Mouse (Mus musculus) limb, embryonic 11.5 days (tissue): Measurements from ENCODE around the gene Gale. TPM values are rescaled to one million over a fixed set of nuclear protein-coding genes. Genes with fewer than 3 reads are reported as not detected.
A peak's percentile ranks its signal among the peaks of the same experiment; 100 is the strongest.

ENCODE experiments used
- ATAC-seq: fragments of 200-750 bp; cut with Nextera tagmentation; 2 replicates; pipeline ENCODE4 v1.8.0; 2017; ENCODE audit warnings: low read depth; ENCODE audit not compliant: insufficient number of reproducible peaks, low FRiP score, low TSS enrichment
- DNase-seq: peaks from one replicate; pipeline ENCODE4 v3.0.0-alpha.2; 2015; ENCODE audit warnings: low spot score
- H3K27ac ChIP-seq: fragments of 300-500 bp; sonication (generic); replicated peaks from 2 replicates; pipeline ENCODE4 v1.5.1; 2014; ENCODE audit warnings: low read depth, mild to moderate bottlenecking, low read length
- H3K27me3 ChIP-seq: fragments of 300-500 bp; sonication (generic); 2 replicates; pipeline ENCODE4 v1.6.1; 2014; ENCODE audit warnings: mild to moderate bottlenecking, low read length, mixed read lengths; ENCODE audit not compliant: control insufficient read depth, insufficient read depth
- H3K36me3 ChIP-seq: fragments of 300-500 bp; sonication (generic); 2 replicates; pipeline ENCODE4 v1.6.1; 2014; ENCODE audit warnings: mild to moderate bottlenecking, low read length, moderate library complexity, mixed read lengths; ENCODE audit not compliant: control insufficient read depth, insufficient read depth
- H3K4me1 ChIP-seq: fragments of 300-500 bp; sonication (generic); 2 replicates; pipeline ENCODE4 v1.6.1; 2014; ENCODE audit warnings: low read length, mixed read lengths; ENCODE audit not compliant: control insufficient read depth, insufficient read depth
- H3K4me2 ChIP-seq: fragments of 300-500 bp; sonication (generic); 2 replicates; pipeline ENCODE4 v1.6.1; 2014; ENCODE audit warnings: low read depth, mild to moderate bottlenecking, moderate library complexity; ENCODE audit not compliant: severe bottlenecking
- H3K4me3 ChIP-seq: fragments of 300-500 bp; sonication (generic); 2 replicates; pipeline ENCODE4 v1.5.1; 2014; ENCODE audit warnings: low read depth, low read length
- H3K9ac ChIP-seq: fragments of 300-500 bp; sonication (generic); 2 replicates; pipeline ENCODE4 v1.6.1; 2014; ENCODE audit warnings: mild to moderate bottlenecking, low read length
- H3K9me3 ChIP-seq: fragments of 300-500 bp; sonication (generic); 2 replicates; pipeline ENCODE4 v1.6.1; 2016; ENCODE audit warnings: low read length; ENCODE audit not compliant: control insufficient read depth
- WGBS: fragments of 180-500 bp; shearing (Covaris S2); extraction: QIAGEN DNeasy Blood & Tissue Kit; methylation state at CpG from one replicate; pipeline ENCODE4 v1.1.7; 2014; 5-methylcytosine and 5-hydroxymethylcytosine counted together
- polyA plus RNA-seq: library from polyadenylated mRNA; unstranded; fragments of >200 nt; fragmentation: Nextera tagmentation; extraction: Ambion mirVana; gene quantifications from 2 replicates; pipeline ENCODE4 v1.2.1, GENCODE M21; 2014

Gene Gale
- polyA plus RNA-seq, 1 experiment from 2014 or later: 28.8 TPM

GRCm38 (mm10) chr4:135987714-135988113, 24.2 kb downstream of the Gale start:
- WGBS: 75% methylated on average over 9 of the region's 9 CpGs
- H3K4me3 ChIP-seq: peak overlapping the region; percentile 98
- no peaks in the 10 kb centered on the region for H3K27me3 ChIP-seq
- ATAC-seq (no peak), DNase-seq (no peak)
- H3K9me3 ChIP-seq: no peaks in the 10 kb centered on the region; the same call in 1 of the 2 replicates
- H3K9ac ChIP-seq: no peak overlapping the region
- H3K4me1 ChIP-seq: peaks cover 10% of the 10 kb centered on the region
- peaks cover 10% of the 10 kb centered on the region for H3K36me3 ChIP-seq
- H3K4me2 ChIP-seq: peak overlapping the region; percentile 84
- H3K27ac ChIP-seq: peak overlapping the region; percentile 53; the same call in 1 of the 2 replicates

GRCm38 (mm10) chr4:135993941-135994340, 30.4 kb downstream of the Gale start:
- Histone ChIP-seq H3K9me3 (no peaks in the 10 kb centered on the region; the same call in 1 of the 2 replicates), H3K4me2 (no peak overlapping the region), H3K9ac (no peak overlapping the region), H3K27me3 (no peaks in the 10 kb centered on the region), H3K36me3 (no peaks in the 10 kb centered on the region), H3K27ac (no peak overlapping the region), H3K4me1 (no peaks in the 10 kb centered on the region), H3K4me3 (no peak overlapping the region)
- DNase-seq: no peak
- ATAC-seq: no peak
- WGBS: 97% methylated on average over 6 of the region's 6 CpGs

DNA sequence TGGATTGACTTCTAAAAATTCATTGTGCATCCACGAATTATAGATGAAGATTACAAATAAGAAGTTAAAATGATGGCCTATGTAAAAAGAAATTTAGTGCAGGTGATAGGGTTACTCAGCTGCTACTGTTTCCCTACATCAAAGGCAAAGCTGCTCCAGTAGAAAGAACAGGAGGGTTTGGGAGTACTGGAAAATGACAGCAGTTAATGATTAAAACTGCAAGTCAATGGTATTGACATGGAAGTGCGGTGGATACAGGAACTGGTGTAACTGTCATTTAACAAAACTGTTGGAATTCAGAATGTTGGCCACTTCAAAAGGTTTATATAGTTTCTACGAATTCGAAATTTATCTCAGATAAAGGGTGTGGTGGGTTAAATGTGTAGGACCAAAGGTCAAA, 31.6 kb downstream of the Gale start:
- Histone ChIP-seq H3K4me3 (no peak overlapping the region), H3K4me1 (no peaks in the 10 kb centered on the region), H3K27me3 (no peaks in the 10 kb centered on the region), H3K4me2 (no peak overlapping the region), H3K9me3 (no peaks in the 10 kb centered on the region; the same call in 1 of the 2 replicates), H3K27ac (no peak overlapping the region), H3K36me3 (no peaks in the 10 kb centered on the region), H3K9ac (no peak overlapping the region)
- 87% methylated on average over 4 of the region's 4 CpGs for WGBS
- ATAC-seq: no peak
- DNase-seq: no peak

DNA sequence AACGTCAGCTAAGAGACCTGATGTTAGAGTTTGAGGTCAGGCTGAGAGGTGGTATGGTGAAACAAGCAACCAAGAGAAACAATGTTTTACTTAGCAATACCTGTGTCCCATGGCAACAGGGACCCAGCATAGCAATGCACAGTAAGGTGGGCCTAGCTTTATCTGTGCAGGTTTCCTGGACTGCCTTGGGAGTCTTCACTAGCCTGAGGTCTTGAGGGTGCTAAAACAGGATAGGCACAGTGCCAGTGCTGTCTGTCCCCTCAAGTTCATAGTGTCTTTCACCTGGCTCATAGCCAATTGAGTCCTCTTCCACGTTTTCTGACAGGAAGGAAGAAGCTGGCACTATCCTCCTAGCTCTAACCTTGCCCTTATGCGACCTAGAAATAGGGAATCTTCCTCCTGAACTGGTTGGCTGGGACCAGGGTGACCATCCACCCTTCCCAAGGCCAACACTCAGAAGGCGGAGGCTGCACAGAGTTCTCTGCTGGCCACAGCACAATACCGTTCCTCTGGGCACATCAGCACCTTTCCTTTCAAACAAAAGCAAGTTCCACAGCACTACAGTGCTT, 40.7 kb downstream of the Gale start:
- Histone ChIP-seq H3K36me3 (peaks cover 35% of the 10 kb centered on the region), H3K4me2 (no peak overlapping the region), H3K9me3 (no peaks in the 10 kb centered on the region), H3K27ac (no peak overlapping the region), H3K4me1 (no peaks in the 10 kb centered on the region), H3K4me3 (no peak overlapping the region), H3K9ac (no peak overlapping the region), H3K27me3 (no peaks in the 10 kb centered on the region)
- no peak for DNase-seq
- ATAC-seq: no peak
- 89% methylated on average over 5 of the region's 5 CpGs for WGBS

DNA sequence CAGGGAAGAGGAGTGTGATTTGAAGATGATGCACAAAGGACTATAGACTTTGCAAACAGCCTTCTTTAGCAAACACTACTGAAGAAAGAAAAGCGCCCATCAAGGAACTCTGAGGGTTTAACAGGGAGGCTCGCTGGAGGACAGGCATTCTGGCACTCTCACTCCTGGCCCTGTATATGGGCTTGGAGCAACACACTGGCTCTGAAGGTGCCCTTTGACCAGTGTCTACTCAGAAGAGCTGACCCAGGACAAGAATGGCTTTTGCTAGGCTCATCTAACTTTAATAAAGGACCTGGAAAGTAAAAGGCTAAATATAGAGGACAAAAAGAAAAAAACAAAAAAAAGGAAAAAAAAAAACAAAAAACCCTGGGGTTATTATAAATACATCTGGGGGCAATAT, 41.4 kb downstream of the Gale start:
- Histone ChIP-seq H3K36me3 (peaks cover 36% of the 10 kb centered on the region), H3K9me3 (no peaks in the 10 kb centered on the region), H3K27me3 (no peaks in the 10 kb centered on the region), H3K9ac (no peak overlapping the region), H3K4me3 (no peak overlapping the region), H3K4me1 (no peaks in the 10 kb centered on the region), H3K4me2 (no peak overlapping the region), H3K27ac (no peak overlapping the region)
- ATAC-seq (no peak), DNase-seq (no peak)
- 87% methylated on average over 2 of the region's 2 CpGs for WGBS

DNA sequence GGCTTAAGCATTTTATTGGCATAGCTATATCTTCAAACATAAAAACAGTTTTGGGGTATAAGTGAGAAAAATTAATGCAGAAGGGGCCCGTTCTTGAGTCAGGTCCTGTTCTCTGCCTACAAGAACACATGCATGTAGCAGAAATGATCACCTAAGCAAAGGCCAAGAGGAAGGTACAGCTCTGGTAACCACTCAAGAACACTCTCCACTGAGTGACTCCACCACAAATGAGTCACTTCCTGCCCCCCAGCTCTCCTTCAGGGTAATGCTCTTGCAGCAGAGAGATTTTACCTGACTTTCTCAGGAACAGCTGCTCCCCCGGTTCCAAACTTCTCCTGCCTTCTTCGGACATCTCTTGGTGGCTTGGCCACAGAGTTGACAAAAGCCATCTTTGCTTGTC, 43.3 kb downstream of the Gale start:
- no peak for DNase-seq
- Histone ChIP-seq H3K27me3 (no peaks in the 10 kb centered on the region), H3K9ac (no peak overlapping the region), H3K4me2 (no peak overlapping the region), H3K9me3 (no peaks in the 10 kb centered on the region), H3K27ac (no peak overlapping the region), H3K4me3 (no peak overlapping the region), H3K36me3 (peaks cover 42% of the 10 kb centered on the region), H3K4me1 (no peaks in the 10 kb centered on the region)
- ATAC-seq: no peak
- WGBS: 97% methylated on average over 3 of the region's 3 CpGs

GRCm38 (mm10) chr4:136008782-136009447, 45.4 kb downstream of the Gale start:
- no peak for ATAC-seq
- 96% methylated on average over 8 of the region's 8 CpGs for WGBS

GRCm38 (mm10) chr4:136010586-136010985, 47.1 kb downstream of the Gale start:
- no peak overlapping the region for H3K27ac ChIP-seq
- H3K4me2 ChIP-seq: no peak overlapping the region
- no peak overlapping the region for H3K9ac ChIP-seq
- no peaks in the 10 kb centered on the region for H3K27me3 ChIP-seq
- peaks cover 35% of the 10 kb centered on the region for H3K36me3 ChIP-seq
- no peak for DNase-seq
- no peak overlapping the region for H3K4me3 ChIP-seq
- ATAC-seq: no peak
- H3K9me3 ChIP-seq: no peaks in the 10 kb centered on the region
- H3K4me1 ChIP-seq: no peaks in the 10 kb centered on the region
- 98% methylated on average over 4 of the region's 4 CpGs for WGBS

More at GRCm38 (mm10) chr4:136008782-136009447, 45.4 kb downstream of the Gale start:
- Histone ChIP-seq H3K36me3 (peaks cover 44% of the 10 kb centered on the region), H3K9me3 (no peaks in the 10 kb centered on the region), H3K4me2 (no peak overlapping the region), H3K27ac (no peak overlapping the region), H3K4me1 (no peaks in the 10 kb centered on the region), H3K4me3 (no peak overlapping the region), H3K9ac (no peak overlapping the region), H3K27me3 (no peaks in the 10 kb centered on the region)
- no peak for DNase-seq
